Mouse (Mus musculus) T-helper 1 cell (primary cell): ENCODE data around the gene Stard10.

Experiments
- in situ Hi-C: fragments of 300-600 bp; cut with MboI, MseI; formaldehyde crosslinking; loops from one replicate; pipeline ENCODE4 v1.15.1; 2025; ENCODE audit warnings: high pct_unique_total_duplicates

Stard10 gene

GRCm38 (mm10) chr7:101328621-101329158 is 11.8 kb downstream of the Stard10 start:
- in situ Hi-C loops: no loop called here

DNA sequence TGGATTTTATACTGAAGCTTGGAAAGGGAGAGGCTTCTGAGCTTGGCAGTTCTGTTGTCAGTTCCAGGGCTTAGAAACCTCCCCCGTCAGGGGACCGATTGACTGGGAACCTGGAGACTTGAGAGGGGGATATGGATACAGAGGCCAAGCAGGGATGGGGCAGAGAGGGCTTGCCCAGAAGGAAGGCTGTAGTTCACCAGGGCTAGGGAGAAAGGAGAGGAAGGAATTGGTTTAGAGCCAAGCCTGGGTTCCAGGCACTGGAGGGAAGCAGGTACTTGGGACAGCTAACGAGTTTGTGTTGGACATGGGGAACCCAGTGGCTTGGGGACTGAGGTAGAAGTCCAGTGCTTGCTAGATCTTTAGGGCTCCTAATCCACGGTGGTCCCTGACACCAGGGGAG is 12.7 kb downstream of the Stard10 start:
- in situ Hi-C loops: no loop called here

GRCm38 (mm10) chr7:101330074-101330840 is 13.4 kb downstream of the Stard10 start:
- in situ Hi-C loops: no loop called here

- in situ Hi-C loops: no loop called here
Observed at GRCm38 (mm10) chr7:101330841-101331173, 13.9 kb downstream of the Stard10 start.

DNA sequence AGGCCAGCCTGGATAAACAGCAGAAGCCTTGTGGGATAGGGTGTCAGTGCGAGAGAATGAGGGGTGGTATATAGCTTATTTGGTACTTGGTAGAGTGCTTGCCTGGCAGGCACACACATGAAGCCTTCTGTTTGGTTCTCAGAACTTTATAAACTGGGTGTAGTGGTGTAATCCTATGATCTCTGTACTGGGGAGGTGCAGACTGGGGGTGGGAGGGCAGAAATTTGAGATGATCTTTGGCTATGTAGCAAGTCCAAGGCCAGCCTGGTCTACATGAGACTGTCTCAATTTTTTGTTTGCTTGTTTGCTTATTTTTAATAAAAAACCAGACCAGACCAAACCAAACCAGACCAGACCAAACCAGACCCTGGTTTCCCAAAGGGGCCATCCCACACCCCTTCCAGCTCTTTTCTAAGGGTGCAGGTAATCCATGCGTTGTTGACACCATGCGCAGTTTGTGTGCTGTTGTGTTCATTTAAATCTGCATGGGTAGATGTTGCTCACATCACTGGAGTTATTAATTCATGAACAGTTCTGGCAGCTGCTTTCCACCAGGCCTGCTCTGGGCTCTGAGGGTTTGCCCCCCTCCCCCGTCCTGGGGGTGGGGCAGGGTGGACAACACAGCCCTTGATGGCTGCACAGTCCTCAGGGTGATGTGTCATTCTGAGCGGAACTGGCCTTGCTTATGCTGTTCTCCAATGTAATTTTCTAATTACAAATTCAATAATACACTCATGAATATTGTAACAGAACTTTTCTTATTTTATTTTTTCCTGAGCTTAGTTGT is 15.4 kb downstream of the Stard10 start:
- in situ Hi-C loops: no loop called here

GRCm38 (mm10) chr7:101335228-101335627 is 18.3 kb downstream of the Stard10 start:
- in situ Hi-C loops: no loop called here

DNA sequence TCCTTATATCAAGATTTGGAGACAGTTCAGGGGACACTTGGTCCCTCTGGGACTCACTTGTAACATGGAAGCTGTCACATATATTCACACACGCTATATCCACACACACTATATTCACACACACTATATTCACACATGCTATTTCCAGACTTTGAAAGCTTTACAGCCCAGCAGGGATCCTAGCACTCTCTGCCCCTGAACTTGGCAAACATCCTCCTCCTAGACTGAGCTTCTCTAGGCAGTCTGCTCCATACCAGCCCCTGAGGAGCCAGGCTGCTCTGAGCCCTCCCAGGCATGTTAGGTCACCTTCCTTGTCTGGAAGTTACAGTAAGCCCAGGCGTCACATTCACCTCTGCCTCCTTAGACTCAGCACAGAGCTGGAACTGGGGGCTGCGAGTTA is 19.8 kb downstream of the Stard10 start:
- in situ Hi-C loops: no loop called here

DNA sequence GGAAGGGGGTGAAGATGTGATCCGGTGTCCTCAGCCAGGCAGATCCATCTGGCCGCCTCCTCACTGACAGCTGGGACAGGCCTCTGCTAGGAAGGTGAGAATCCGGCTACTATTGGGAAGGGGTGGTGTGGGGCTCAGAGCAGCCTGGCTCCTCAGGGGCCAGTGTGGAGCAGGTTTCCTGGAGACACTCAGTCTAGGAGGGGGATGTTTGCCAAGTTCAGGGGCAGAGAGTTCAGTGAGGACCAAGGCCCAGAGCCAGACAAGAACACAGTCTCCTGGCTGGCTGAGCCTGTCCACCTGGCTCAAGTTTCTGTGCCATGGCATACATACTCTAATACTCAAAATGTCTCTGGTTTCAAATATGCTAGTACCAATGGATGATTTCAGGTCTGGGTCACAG is 20.5 kb downstream of the Stard10 start:
- in situ Hi-C loops: no loop called here

GRCm38 (mm10) chr7:101341405-101341804 is 24.5 kb downstream of the Stard10 start:
- in situ Hi-C loops: no loop called here

DNA sequence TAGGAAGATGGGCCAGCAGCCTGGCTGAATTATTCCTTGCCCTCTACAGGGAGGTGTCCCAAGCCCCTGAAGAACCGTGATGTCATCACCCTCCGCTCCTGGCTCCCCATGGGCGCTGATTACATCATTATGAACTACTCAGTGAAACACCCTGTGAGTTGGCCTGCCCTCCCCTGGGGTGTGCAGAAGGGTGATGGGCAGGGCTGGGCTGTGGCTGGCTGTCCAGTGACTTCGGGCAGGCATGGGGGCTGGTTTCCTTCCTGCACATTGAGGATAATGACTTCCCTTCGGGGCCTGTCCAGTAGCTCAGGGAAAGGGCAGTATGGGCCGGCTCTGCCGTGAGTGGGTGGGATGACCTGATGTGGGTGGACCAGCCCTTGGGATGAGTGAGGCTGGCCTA is 26.2 kb downstream of the Stard10 start:
- in situ Hi-C loops: no loop called here

- in situ Hi-C loops: no loop called here
Observed at GRCm38 (mm10) chr7:101344892-101345291, 28.0 kb downstream of the Stard10 start.

DNA sequence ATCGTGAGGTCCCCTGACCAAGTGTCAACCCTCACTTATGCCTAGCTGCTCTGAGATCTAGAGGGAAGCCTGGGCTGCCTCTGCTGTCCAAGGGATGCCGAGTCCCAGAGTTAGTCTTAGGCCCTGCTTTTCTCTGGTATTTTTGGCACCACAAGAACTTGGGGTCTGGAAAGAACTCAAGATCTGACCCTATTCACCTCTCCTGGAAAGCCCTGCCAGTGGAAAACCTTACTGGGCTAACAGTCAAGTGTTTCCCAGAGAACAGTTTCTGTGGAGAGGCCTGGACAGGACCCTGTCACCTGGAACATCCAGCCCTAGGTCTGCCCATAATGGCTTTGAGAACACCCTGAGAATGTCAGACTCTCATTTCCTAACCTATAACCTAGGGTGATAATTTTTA is 30.1 kb downstream of the Stard10 start:
- in situ Hi-C loops: no loop called here

DNA sequence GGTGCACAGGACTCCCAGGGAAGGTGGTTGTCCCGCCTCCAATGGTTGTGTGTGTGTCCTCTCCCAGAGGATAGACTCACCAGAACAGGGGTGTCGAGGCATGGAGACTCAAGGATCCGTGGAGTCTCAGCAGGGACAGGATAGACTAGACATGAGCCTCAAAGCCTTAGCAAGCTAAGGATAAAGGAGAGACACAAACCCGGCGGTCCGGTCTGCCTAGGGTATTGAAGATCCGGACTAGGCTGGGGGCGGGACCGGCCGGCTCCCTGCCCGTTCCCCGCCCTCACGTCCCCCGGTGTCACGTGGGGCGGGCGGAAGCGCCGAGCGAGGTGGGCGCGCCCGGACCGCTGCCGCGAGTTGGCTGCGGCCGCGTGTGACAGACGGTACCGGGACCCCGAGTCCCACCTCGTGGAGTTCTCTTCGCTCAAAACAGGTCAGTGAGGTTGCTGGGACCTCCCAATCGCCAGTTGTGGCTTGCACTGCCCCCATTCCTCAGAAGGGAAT is 30.9 kb downstream of the Stard10 start, which contains the start of gene Arap1:
TSS of gene Arap1 (plus strand) at position 301 of the 504 bp plus-strand sequence.
- in situ Hi-C loops: no loop called here

- in situ Hi-C loops: no loop called here
Observed at GRCm38 (mm10) chr7:101348312-101348711, 31.4 kb downstream of the Stard10 start.

DNA sequence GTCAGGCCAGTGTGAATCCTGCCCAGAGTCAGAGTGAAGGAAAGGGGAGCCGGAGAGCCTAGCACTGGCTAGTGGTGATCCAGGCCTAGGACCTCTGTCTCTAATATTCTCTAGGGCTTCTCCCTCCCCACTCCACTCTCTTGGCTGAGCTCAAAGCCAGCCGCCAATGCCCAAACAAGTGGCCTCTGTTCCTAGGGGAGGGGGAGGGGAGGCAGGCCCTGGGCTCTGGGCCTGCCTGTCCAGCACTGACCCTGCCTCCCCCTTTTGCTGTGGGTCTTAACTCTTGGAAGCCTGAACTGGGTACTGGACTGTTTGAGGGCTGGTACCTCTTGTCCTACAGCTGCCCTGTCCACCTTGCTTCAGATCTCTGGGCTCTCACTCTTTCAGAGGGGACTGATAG is 33.0 kb downstream of the Stard10 start:
- in situ Hi-C loops: no loop called here

DNA sequence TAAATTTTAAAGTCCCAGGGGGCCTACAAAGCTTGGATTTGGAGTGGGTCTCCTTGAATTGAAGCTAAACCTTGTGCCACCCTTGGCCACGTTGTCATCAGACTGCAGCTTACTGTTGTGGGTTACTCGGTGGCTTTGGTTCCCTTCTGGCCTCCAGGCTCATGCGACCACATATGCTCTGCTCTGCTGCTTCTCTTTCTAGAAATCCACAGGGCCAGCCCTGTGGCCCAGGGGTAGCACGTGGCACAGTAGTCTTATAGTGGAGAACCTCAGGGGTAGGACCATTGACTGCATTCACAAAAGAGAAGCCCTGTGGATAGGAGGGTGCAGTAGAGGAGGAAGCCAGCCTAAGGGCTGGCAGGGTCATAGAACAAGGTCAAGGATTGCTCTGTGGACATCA is 35.5 kb downstream of the Stard10 start:
- in situ Hi-C loops: no loop called here

DNA sequence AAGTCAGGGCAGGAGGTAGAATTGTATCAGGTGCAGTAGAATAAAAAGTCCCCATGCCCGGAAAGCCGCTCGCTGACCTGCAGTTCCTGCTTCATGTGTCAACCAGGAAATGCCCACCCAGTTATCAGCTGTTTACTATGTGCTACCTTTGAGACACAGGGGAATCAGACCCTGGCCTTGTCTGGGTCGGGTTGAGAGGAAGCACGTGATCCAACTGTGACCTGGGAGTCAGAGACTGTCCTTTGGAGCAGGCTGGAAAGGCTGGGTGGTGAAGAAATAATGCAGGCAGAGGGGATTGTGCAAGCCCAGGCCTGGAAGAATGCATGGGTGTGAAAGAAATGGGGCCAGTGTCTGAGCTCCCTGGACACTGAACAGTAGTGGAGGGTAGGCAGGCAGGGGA is 37.5 kb downstream of the Stard10 start:
- in situ Hi-C loops: no loop called here

DNA sequence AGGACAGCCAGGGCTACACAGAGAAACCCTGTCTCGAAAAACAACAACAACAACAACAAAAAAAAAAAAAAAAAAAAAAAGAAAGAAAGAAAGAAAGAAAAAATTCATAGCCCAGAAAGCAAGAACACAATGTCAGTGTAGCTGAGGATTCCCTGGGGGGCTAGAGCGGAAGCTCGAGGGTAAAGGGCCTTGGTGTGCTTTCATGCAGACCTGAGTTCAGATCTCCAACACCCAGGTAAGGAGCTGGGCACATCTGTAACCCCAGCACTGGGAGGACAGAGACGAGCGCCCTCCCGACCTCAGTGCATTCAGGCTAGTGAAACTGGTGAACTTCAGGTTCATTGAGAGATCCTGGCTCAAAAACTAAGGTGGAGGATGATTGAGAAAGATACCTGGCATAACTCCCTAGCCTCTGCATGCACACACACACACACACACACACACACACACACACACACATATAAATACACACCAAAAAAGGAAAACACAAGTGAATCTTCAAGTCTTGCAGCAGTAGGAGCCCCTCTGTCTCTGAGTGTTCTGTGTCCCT is 38.7 kb downstream of the Stard10 start:
- in situ Hi-C loops: no loop called here

GRCm38 (mm10) chr7:101356868-101357267 is 40.0 kb downstream of the Stard10 start:
- in situ Hi-C loops: no loop called here

DNA sequence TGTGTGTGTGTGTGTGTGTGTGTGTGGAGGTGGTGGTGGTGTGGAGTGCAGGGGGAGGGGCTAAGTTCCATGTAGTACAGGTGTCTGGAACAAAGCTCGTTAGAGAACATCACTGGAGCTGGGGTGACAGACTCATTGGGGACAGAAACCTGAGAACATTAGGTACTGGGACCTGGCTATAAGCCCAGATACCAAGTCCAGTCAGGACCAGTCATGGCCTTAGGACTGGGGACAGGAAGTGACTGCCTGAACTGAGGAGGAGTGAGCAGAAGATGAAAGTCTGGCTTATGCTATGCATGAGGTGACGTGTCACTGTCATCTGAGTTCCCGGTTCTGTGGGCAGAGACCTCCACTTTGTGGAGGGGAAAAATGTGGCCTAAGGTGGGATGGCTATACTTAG is 43.5 kb downstream of the Stard10 start:
- in situ Hi-C loops: no loop called here

GRCm38 (mm10) chr7:101361021-101361420 is 44.1 kb downstream of the Stard10 start:
- in situ Hi-C loops: no loop called here

GRCm38 (mm10) chr7:101361767-101362166 is 44.9 kb downstream of the Stard10 start:
- in situ Hi-C loops: no loop called here
